Mouse (Mus musculus) kidney, adult 2 months (tissue): Measurements from ENCODE around the gene Prkar2b.

Experiments used
- CTCF ChIP-seq: fragments of 200-500 bp; conservative IDR thresholded peaks from 2 replicates; pipeline ENCODE4 v1.5.1; 2011; ENCODE audit warnings: low read depth, mild to moderate bottlenecking, control low read depth, low read length, moderate library complexity, mixed read lengths; ENCODE audit not compliant: insufficient read depth, insufficient read length
- POLR2A ChIP-seq: fragments of 200-500 bp; IDR thresholded peaks from one replicate; pipeline ENCODE4 v1.6.1; 2011; ENCODE audit warnings: low read depth, low read length, control low read depth

GRCm38 (mm10) chr12:32087339-32087738 lies 26.2 kb upstream of the Prkar2b start:
- TF ChIP-seq CTCF (no peak), POLR2A (no peak)
